Mouse (Mus musculus) kidney, embryonic 14.5 days (tissue): ENCODE measurements around the gene Muc1. TPM values are rescaled to one million over a fixed set of nuclear protein-coding genes. Genes with fewer than 3 reads are reported as not detected.
A peak's percentile ranks its signal among the peaks of the same experiment; 100 is the strongest.

Experiments used
- ATAC-seq: fragments of 200-750 bp; cut with Nextera tagmentation; 2 replicates; pipeline ENCODE4 v1.8.0; 2017; ENCODE audit warnings: moderate number of reproducible peaks, mild to moderate bottlenecking, moderate TSS enrichment, moderate library complexity; ENCODE audit not compliant: low FRiP score, low TSS enrichment
- H3K27ac ChIP-seq: fragments of 300-500 bp; sonication (generic); 2 replicates; pipeline ENCODE4 v1.5.1; 2014; ENCODE audit warnings: low read depth, mild to moderate bottlenecking, low read length, moderate library complexity, mixed read lengths
- H3K27me3 ChIP-seq: fragments of 300-500 bp; sonication (generic); 2 replicates; pipeline ENCODE4 v1.6.1; 2014; ENCODE audit warnings: mild to moderate bottlenecking, low read length; ENCODE audit not compliant: control insufficient read depth, insufficient read depth
- H3K36me3 ChIP-seq: fragments of 300-500 bp; sonication (generic); 2 replicates; pipeline ENCODE4 v1.6.1; 2014; ENCODE audit warnings: low read length, mixed read lengths; ENCODE audit not compliant: control insufficient read depth, insufficient read depth
- H3K4me1 ChIP-seq: fragments of 300-500 bp; sonication (generic); 2 replicates; pipeline ENCODE4 v1.6.1; 2014; ENCODE audit warnings: low read length, mixed read lengths; ENCODE audit not compliant: control insufficient read depth, insufficient read depth
- H3K4me2 ChIP-seq: fragments of 300-500 bp; sonication (generic); replicated peaks from 2 replicates; pipeline ENCODE4 v1.6.1; 2014; ENCODE audit warnings: low read depth, mild to moderate bottlenecking, low read length
- H3K4me3 ChIP-seq: fragments of 300-500 bp; sonication (generic); 2 replicates; pipeline ENCODE4 v1.5.1; 2014; ENCODE audit warnings: mild to moderate bottlenecking, low read length
- H3K9ac ChIP-seq: fragments of 300-500 bp; sonication (generic); 2 replicates; pipeline ENCODE4 v1.6.1; 2014; ENCODE audit warnings: low read depth, mild to moderate bottlenecking, low read length, moderate library complexity
- H3K9me3 ChIP-seq: fragments of 300-500 bp; sonication (generic); 2 replicates; pipeline ENCODE4 v1.6.1; 2016; ENCODE audit warnings: low read length; ENCODE audit not compliant: control insufficient read depth
- WGBS: fragments of 180-500 bp; shearing (Covaris S2); extraction: QIAGEN DNeasy Blood & Tissue Kit; methylation state at CpG from one replicate; pipeline ENCODE4 v1.1.7; 2014; 5-methylcytosine and 5-hydroxymethylcytosine counted together
- polyA plus RNA-seq: library from polyadenylated mRNA; unstranded; fragments of >200 nt; fragmentation: Nextera tagmentation; extraction: Ambion mirVana; gene quantifications from 2 replicates; pipeline ENCODE4 v1.2.1, GENCODE M21; 2014

Gene Muc1
- polyA plus RNA-seq, 1 experiment from 2014 or later = 13.6 TPM

DNA sequence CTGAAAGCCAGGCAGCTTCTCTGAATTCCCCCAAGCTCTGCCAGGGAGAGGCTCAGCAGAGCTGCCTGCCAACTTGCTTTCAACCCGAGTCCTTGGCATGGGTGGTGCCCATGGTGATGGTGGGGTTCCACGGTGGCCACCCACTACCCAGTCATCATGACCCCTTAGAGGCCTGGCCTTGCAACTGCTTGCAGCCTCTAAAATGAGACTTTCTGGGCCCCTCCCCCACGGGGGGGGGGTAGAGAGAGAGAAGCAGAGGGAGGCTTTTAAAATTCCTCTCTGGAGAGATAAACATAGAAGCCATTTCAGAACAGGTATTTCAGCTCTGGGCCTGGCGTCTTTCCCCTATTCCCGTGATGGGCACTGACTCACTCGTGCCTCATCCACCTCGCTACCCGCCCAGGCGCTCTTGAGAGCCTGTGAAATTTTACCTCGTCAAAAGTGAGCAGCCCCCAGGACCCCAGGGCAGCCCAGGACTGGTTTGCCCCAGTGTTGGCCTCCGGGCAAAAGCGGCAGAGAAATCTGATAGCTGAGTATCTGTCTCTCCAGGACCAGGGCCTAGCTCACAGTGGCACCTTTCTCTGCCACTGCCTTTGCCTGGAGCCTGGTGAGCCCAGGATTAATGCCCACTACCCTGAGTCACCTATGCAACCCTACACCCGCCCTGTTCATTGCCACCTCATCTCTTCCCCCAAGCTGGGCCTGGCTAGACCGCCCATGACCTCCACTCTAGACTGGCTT, 48.6 kb downstream of the Muc1 start:
- ATAC-seq = peak; percentile 11; the same call in 1 of the 2 replicates
- H3K4me3 ChIP-seq = peak overlapping the region; percentile 51
- H3K4me2 ChIP-seq = peak overlapping the region; percentile 65
- H3K4me1 ChIP-seq = peaks cover 44% of the 10 kb centered on the region
- peaks cover 2% of the 10 kb centered on the region for H3K27me3 ChIP-seq
- H3K9me3 ChIP-seq = no peaks in the 10 kb centered on the region
- H3K27ac ChIP-seq = peak overlapping the region; percentile 89
- WGBS = 14% methylated on average over 14 of the region's 14 CpGs
- H3K9ac ChIP-seq = peak overlapping the region; percentile 78; the same call in 1 of the 2 replicates
- peaks cover 20% of the 10 kb centered on the region for H3K36me3 ChIP-seq

DNA sequence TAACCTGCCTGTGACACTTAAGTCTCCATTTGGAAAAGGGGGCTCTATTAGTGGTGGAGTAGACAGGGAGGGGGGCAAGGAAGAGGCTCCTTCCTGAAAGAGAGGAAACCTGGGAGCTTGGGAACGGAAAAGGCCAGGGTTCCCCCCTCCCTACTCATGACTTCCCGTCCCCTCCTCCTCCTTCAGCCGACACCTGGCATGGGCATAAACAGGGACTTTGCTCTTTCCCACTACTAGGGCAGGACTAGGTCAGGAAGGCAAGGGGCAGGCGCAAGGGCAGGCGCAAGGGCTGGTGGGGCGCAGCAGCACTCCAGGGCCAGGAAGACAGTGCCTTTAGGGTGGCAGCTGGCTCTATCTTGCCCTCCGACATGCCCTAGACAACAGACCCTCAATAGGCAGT, 49.2 kb downstream of the Muc1 start:
- WGBS = 36% methylated on average over 6 of the region's 7 CpGs
- Histone ChIP-seq H3K27ac (peak overlapping the region; percentile 89), H3K27me3 (peaks cover 2% of the 10 kb centered on the region), H3K4me1 (peaks cover 44% of the 10 kb centered on the region), H3K9ac (peak overlapping the region; percentile 78; the same call in 1 of the 2 replicates), H3K36me3 (peaks cover 16% of the 10 kb centered on the region), H3K4me3 (peak overlapping the region; percentile 51), H3K4me2 (peak overlapping the region; percentile 65), H3K9me3 (no peaks in the 10 kb centered on the region)
- no peak for ATAC-seq

DNA sequence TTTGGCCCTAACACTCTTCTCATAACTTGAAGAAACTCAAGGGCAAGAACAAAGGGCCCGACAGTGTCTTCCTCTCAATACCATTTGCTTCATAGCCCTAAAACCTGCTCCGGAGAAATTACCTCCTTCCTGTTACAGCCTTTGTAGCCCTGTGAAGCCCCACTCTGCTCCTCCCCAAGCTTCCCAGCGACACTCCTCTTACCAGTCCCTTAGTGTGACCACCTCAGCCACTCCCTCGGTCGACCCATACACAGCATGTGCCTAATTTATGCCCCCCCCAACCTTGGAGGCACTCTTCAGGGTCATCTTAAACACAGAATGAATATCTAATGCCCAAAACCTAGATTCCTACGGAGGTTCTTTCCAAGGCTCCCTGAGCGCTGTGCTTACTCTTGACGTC, 49.8 kb downstream of the Muc1 start:
- ATAC-seq = no peak
- Histone ChIP-seq H3K4me3 (peak overlapping the region; percentile 51), H3K27me3 (peaks cover 2% of the 10 kb centered on the region), H3K4me2 (peak overlapping the region; percentile 65), H3K9me3 (no peaks in the 10 kb centered on the region), H3K9ac (peak overlapping the region; percentile 78), H3K36me3 (peaks cover 13% of the 10 kb centered on the region), H3K4me1 (peaks cover 44% of the 10 kb centered on the region), H3K27ac (peak overlapping the region; percentile 89)
- WGBS = 4% methylated on average over 8 of the region's 8 CpGs

DNA sequence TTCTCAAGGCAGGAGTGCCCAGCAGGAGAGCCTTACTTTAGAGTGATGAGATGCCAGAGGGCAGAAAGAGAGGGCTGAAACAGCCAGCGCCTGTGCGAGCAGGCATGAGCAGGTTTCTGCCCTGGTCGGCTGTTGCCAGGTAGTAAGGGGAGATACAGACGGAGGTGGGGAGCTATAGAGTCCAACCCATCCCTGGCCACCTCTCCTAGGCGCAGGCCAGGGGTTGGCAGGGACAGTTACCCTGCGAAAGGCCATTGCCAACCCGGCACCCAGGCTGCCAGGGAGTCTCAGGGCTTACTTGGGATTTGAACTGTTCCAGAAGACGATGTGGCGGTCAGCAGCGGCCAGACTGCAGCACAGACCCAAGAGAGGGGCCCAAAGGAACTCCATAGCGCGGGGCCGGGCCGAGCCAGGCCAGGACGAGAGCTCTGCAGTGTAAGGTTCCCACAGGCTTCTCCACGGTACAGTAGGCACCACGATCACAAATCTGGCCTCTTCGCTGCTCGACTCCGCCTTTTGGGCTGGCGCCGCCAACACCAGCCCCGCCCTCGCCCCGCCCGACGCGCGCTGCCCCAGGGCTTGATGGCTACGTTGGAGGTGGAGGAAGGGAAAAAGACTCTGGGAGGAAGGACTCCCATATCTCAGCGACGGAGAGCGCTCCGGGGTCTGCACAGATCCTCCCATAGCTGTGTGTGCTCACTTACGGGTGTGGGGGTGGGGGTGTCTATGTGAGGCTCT, 50.5 kb downstream of the Muc1 start:
- peak overlapping the region; percentile 65 for H3K4me2 ChIP-seq
- H3K36me3 ChIP-seq = peaks cover 13% of the 10 kb centered on the region
- peak overlapping the region; percentile 78 for H3K9ac ChIP-seq
- no peaks in the 10 kb centered on the region for H3K9me3 ChIP-seq
- peak overlapping the region; percentile 89 for H3K27ac ChIP-seq
- peaks cover 2% of the 10 kb centered on the region for H3K27me3 ChIP-seq
- peaks cover 44% of the 10 kb centered on the region for H3K4me1 ChIP-seq
- H3K4me3 ChIP-seq = peak overlapping the region; percentile 51
- peak; percentile 78 for ATAC-seq
- WGBS = under 1% methylated on average over 35 of the region's 35 CpGs

DNA sequence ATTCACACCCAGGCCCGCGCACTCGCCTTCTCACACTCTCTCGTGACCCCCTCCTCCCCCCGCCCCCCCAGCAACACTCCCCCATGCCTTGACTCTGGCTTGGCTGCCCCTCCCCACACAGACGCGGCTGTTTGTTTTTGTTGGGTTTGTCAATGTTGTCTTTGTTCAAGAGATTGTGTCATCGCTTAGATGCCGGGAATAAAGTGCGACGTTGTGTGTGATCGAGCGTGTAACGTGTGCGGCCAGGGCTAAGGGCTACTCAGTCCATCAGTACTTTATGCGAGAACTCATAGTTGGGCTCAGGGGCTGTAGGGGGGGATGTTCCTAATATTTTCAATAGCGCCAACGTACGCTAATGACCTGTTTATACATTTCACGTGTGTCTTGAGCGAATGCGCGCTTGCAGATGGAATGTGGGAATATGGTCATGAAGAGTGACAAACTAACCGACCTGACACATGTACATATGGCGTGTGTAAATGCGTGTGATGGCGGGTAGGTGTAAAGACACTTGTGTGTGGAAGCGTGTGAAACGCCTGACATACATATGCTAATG, 51.3 kb downstream of the Muc1 start:
- peaks cover 8% of the 10 kb centered on the region; the same call in 1 of the 2 replicates for H3K36me3 ChIP-seq
- H3K27ac ChIP-seq = peak overlapping the region; percentile 89; the same call in 1 of the 2 replicates
- H3K27me3 ChIP-seq = peaks cover 2% of the 10 kb centered on the region
- peak overlapping the region; percentile 51 for H3K4me3 ChIP-seq
- ATAC-seq = no peak
- H3K4me2 ChIP-seq = peak overlapping the region; percentile 65
- peak overlapping the region; percentile 78 for H3K9ac ChIP-seq
- peaks cover 44% of the 10 kb centered on the region for H3K4me1 ChIP-seq
- WGBS = under 1% methylated on average over 29 of the region's 29 CpGs
- no peaks in the 10 kb centered on the region for H3K9me3 ChIP-seq

DNA sequence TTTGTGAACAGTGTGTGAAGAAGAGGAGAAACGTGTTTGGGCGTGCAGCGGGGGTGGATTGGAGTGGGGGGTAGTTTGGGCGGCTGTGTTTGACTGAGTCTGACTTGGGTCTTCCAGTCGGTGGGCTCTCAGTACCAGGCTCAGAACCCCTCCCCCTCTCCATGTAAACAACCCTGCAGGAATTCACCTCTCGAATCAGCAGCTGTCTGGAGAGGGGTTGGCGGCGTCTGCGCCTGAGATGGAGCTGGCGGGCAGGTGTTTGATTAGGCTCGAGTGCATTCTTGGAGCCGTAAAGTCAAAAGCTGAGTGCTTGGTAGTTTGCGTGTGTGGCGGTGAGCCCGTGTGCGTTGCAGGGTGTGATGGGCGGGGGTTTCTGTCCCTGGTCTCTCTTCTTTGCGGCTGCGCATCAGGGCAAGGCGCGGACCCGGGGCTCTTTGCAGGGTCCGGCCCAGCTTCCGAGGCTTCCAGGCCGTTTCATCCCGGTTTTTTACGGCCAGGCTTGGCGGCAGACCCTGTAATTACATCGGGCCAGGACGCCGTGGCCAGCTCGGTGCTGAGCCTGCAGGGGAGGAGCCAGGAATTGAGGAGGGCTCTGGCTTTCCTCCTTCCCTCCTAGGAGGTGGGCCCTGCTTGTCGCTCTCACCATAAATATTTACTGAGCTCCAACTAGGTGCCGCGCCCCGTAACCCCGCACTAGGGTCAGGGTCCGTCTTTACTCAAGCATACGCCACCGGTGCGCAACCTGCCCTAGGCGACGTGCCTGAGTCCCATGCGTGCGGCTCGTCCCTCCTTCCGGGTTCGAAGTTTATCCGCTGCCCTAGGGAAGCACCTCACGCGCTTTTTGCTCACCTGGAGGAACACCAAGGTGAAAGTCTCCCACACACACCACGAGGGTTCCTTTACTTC, 52.0 kb downstream of the Muc1 start, which contains the start of gene Efna1:
Efna1 (minus strand) TSS at position 537 of the 906 bp plus-strand sequence.
- Histone ChIP-seq H3K27ac (peak within 1 kb of the TSS; percentile 89; the same call in 1 of the 2 replicates), H3K4me1 (peaks cover 44% of the 10 kb centered on the region), H3K36me3 (peaks cover 1% of the 10 kb centered on the region; the same call in 1 of the 2 replicates), H3K4me2 (peak within 1 kb of the TSS; percentile 65), H3K9ac (peak within 1 kb of the TSS; percentile 78), H3K4me3 (peak within 1 kb of the TSS; percentile 51), H3K9me3 (no peaks in the 10 kb centered on the region), H3K27me3 (peaks cover 2% of the 10 kb centered on the region)
- ATAC-seq = peak; percentile 24; the same call in 1 of the 2 replicates
- under 1% methylated on average over 52 of the region's 52 CpGs for WGBS

DNA sequence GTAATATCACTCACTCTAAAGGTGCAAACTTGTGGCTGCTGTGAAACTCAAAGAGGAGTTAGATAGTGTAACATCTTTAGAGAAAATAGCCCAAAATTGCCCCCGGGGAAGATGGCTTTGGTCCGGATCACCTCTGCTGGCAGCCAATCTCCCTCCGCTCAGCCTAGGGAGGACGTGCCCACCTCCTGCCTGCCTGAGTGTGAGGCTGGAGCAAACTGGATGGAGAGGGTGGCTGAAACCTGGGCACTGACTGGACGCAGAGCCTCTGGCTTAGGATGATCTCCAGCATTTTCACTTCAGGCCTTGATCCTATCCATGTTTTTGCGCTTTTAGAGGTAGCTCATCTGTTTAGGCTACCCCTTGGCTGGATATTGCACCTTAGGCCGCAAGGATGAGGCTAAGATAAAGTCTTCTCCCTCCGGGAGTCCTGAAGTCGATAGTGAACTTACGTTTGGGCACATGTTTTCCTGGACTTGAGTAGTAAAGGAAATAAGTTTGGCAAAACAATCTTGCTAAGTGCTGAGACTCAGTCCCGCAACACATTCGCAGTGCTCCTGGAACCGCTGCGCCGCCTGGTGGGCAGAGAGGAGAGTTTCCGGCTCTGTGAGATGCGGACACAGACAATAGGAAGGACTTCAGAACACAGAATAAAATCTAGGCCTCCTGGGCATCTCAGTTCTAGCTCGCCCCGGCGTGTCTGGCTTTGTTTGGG, 52.9 kb downstream of the Muc1 start:
- 13% methylated on average over 20 of the region's 20 CpGs for WGBS
- Histone ChIP-seq H3K4me2 (peak overlapping the region; percentile 65), H3K27ac (peak overlapping the region; percentile 59; the same call in 1 of the 2 replicates), H3K36me3 (no peaks in the 10 kb centered on the region), H3K4me1 (peaks cover 44% of the 10 kb centered on the region), H3K27me3 (peaks cover 2% of the 10 kb centered on the region), H3K9me3 (no peaks in the 10 kb centered on the region), H3K4me3 (peak overlapping the region; percentile 51), H3K9ac (peak overlapping the region; percentile 50; the same call in 1 of the 2 replicates)
- no peak for ATAC-seq

DNA sequence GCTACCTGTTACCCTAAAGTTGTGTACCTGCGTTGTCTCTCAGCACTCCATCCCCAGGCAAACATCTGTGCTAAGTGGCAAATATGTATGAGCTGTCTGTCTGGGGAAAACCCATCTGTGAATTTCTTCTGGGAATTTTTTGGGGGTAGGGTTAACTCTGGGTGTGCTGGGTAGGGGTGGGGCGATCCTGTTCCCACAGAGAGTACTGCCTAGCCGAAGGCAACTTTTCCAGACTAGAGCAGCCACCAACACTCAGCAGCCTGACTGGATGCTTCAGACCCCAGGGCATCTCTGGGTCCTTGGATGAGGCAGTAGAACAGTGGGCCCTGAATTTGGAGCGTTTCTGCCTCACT, 53.4 kb downstream of the Muc1 start:
- Histone ChIP-seq H3K27ac (no peak overlapping the region), H3K27me3 (peaks cover 2% of the 10 kb centered on the region), H3K9ac (peak overlapping the region; percentile 18; the same call in 1 of the 2 replicates), H3K4me3 (no peak overlapping the region), H3K4me2 (no peak overlapping the region; the same call in 1 of the 2 replicates), H3K9me3 (no peaks in the 10 kb centered on the region), H3K4me1 (peaks cover 39% of the 10 kb centered on the region), H3K36me3 (no peaks in the 10 kb centered on the region)
- WGBS = 23% methylated on average over 4 of the region's 4 CpGs
- no peak for ATAC-seq
